Mouse (Mus musculus): ENCODE measurements around the gene Sort1. TPM values are rescaled to one million over a fixed set of nuclear protein-coding genes. Genes with fewer than 3 reads are reported as not detected.
A peak's percentile ranks its signal among the peaks of the same experiment; 100 is the strongest.
"Not testable (repeated sequence)": the region's sequence is repeated elsewhere in the genome, so short reads cannot be mapped to it uniquely, and the experiment has no call there.

The Sort1 gene
- total and polyA plus RNA-seq, 2 experiments from 2014 or later = 12.7 to 80.3 TPM

GRCm38 (mm10) chr3:108257831-108258500 is 25.9 kb upstream of the Sort1 start:
- H3K27ac ChIP-seq (ENCODE audit: low read depth, low read length) = no peak overlapping the region
- peak overlapping the region; percentile 80 for H3K4me2 ChIP-seq (ENCODE audit: low read depth, low read length, poor library complexity, severe bottlenecking)
- peaks cover 6% of the 10 kb centered on the region; the same call in 1 of the 2 replicates for H3K4me1 ChIP-seq (ENCODE audit: insufficient read depth, low read length)
- no peaks in the 10 kb centered on the region for H3K27me3 ChIP-seq (ENCODE audit: insufficient read depth, low read length)
- no peak for DNase-seq (ENCODE audit: low spot score)
- peaks cover 4% of the 10 kb centered on the region for H3K36me3 ChIP-seq (ENCODE audit: insufficient read depth, low read length)
- H3K9me3 ChIP-seq (ENCODE audit: low read length) = no peaks in the 10 kb centered on the region
- H3K9ac ChIP-seq (replicated peaks; ENCODE audit: low read length, poor library complexity, severe bottlenecking) = peak overlapping the region; percentile 74
- peak overlapping the region; percentile 98 for H3K4me3 ChIP-seq (ENCODE audit: low read depth, low read length)
- ATAC-seq (ENCODE audit: low FRiP score) = no peak
- no peak for TF ChIP-seq CTCF (IDR thresholded peaks at IDR 0.05)
- 84% methylated on average over 3 of the region's 3 CpGs for WGBS

- no peaks in the 10 kb centered on the region for H3K9me3 ChIP-seq (ENCODE audit: low read length)
- ATAC-seq (ENCODE audit: low FRiP score) (no peak), DNase-seq (ENCODE audit: low spot score) (no peak)
- WGBS = 77% methylated on average over 3 of the region's 3 CpGs
- H3K27ac ChIP-seq (ENCODE audit: low read depth, low read length) = no peak overlapping the region
- no peak overlapping the region for H3K4me2 ChIP-seq (ENCODE audit: low read depth, low read length, poor library complexity, severe bottlenecking)
- H3K4me1 ChIP-seq (ENCODE audit: insufficient read depth, low read length) = peaks cover 6% of the 10 kb centered on the region; the same call in 1 of the 2 replicates
- H3K27me3 ChIP-seq (ENCODE audit: insufficient read depth, low read length) = no peaks in the 10 kb centered on the region
- no peak for TF ChIP-seq CTCF (IDR thresholded peaks at IDR 0.05)
- no peak overlapping the region for H3K4me3 ChIP-seq (ENCODE audit: low read depth, low read length)
- no peak overlapping the region for H3K9ac ChIP-seq (replicated peaks; ENCODE audit: low read length, poor library complexity, severe bottlenecking)
- peaks cover 10% of the 10 kb centered on the region for H3K36me3 ChIP-seq (ENCODE audit: insufficient read depth, low read length)
These were observed 24.6 kb upstream of the Sort1 start for GRCm38 (mm10) chr3:108259319-108259718.

- ATAC-seq (ENCODE audit: low FRiP score); H3K9ac ChIP-seq (replicated peaks; ENCODE audit: low read length, poor library complexity, severe bottlenecking); H3K27me3 ChIP-seq (ENCODE audit: insufficient read depth, low read length); DNase-seq (ENCODE audit: low spot score); H3K27ac ChIP-seq (ENCODE audit: low read depth, low read length); H3K4me3 ChIP-seq (ENCODE audit: low read depth, low read length); H3K4me2 ChIP-seq (ENCODE audit: low read depth, low read length, poor library complexity, severe bottlenecking); H3K4me1 ChIP-seq (ENCODE audit: insufficient read depth, low read length); H3K9me3 ChIP-seq (ENCODE audit: low read length): not testable (repeated sequence)
- peaks cover 27% of the 10 kb centered on the region for H3K36me3 ChIP-seq (ENCODE audit: insufficient read depth, low read length)
- WGBS = 83% methylated on average over 5 of the region's 5 CpGs
These were observed 4.4 kb upstream of the Sort1 start for GRCm38 (mm10) chr3:108279495-108279894.

- 20% methylated on average over 12 of the region's 12 CpGs for WGBS
- no peaks in the 10 kb centered on the region for H3K27me3 ChIP-seq (ENCODE audit: insufficient read depth, low read length)
- H3K9me3 ChIP-seq (ENCODE audit: low read length) = no peaks in the 10 kb centered on the region
- ATAC-seq (ENCODE audit: low FRiP score) (no peak), DNase-seq (ENCODE audit: low spot score) (peak; percentile 90)
- no peak overlapping the region for H3K9ac ChIP-seq (replicated peaks; ENCODE audit: low read length, poor library complexity, severe bottlenecking)
- no peak overlapping the region for H3K27ac ChIP-seq (ENCODE audit: low read depth, low read length)
- H3K36me3 ChIP-seq (ENCODE audit: insufficient read depth, low read length) = peaks cover 11% of the 10 kb centered on the region; the same call in 1 of the 2 replicates
- peak overlapping the region; percentile 96; the same call in 1 of the 2 replicates for H3K4me3 ChIP-seq (ENCODE audit: low read depth, low read length)
- H3K4me2 ChIP-seq (ENCODE audit: low read depth, low read length, poor library complexity, severe bottlenecking) = peak overlapping the region; percentile 80
- peak; percentile 83 for TF ChIP-seq CTCF (IDR thresholded peaks at IDR 0.05)
- H3K4me1 ChIP-seq (ENCODE audit: insufficient read depth, low read length) = peaks cover 9% of the 10 kb centered on the region
These were observed 1.3 kb upstream of the Sort1 start for GRCm38 (mm10) chr3:108282401-108283240.

- DNase-seq (ENCODE audit: low spot score) (no peak), ATAC-seq (ENCODE audit: low FRiP score) (no peak)
- Histone ChIP-seq H3K4me1 (ENCODE audit: insufficient read depth, low read length) (peaks cover 14% of the 10 kb centered on the region), H3K36me3 (ENCODE audit: insufficient read depth, low read length) (peaks cover 6% of the 10 kb centered on the region; the same call in 1 of the 2 replicates), H3K27me3 (ENCODE audit: insufficient read depth, low read length) (no peaks in the 10 kb centered on the region), H3K9me3 (ENCODE audit: low read length) (no peaks in the 10 kb centered on the region), H3K9ac (replicated peaks; ENCODE audit: low read length, poor library complexity, severe bottlenecking) (peak overlapping the region; percentile 90), H3K4me2 (ENCODE audit: low read depth, low read length, poor library complexity, severe bottlenecking) (peak overlapping the region; percentile 80), H3K27ac (ENCODE audit: low read depth, low read length) (peak overlapping the region; percentile 74), H3K4me3 (ENCODE audit: low read depth, low read length) (peak overlapping the region; percentile 96)
- 9% methylated on average over 6 of the region's 6 CpGs for WGBS
- no peak for TF ChIP-seq CTCF (IDR thresholded peaks at IDR 0.05)
These were observed 681 bp upstream of the Sort1 start for GRCm38 (mm10) chr3:108283241-108283561.
